Mouse (Mus musculus) liver, postnatal 0 days (tissue): ENCODE measurements at regions not wholly inside any gene's neighbourhood (a gene's known extent, or its start where the extent isn't known, plus 50 kb on each side); places are given as distances from the start of the nearest gene placed in this dataset.

Experiments
- CTCF ChIP-seq: sonication (generic); IDR thresholded peaks from 2 replicates; pipeline ENCODE4 v1.5.1; 2016; ENCODE audit warnings: antibody characterized with exemption, low read depth
- EP300 ChIP-seq: IDR thresholded peaks from 2 replicates; pipeline ENCODE4 v1.6.1; 2016; ENCODE audit warnings: antibody characterized with exemption, low read depth, mild to moderate bottlenecking

DNA sequence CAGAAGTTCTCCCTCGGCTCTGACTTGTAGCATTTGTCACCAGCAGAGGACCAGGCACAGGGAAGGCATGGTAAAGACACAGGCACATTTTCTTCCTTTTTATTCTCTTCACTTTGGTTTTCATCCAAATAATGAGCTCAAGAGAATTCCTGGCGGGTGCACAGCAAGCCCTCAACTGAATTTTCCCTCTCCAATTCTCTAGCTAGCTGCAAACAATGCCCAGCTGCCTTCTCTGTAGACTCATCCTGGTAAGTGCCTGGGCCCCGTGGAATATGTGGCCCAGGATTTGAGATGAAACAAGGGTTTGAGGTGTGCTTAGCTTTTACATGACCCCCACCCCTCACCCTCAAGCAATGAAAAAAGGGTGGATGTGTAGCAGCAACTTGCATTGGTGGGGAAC, 90.4 kb downstream of the Otol1 start:
- no peak for TF ChIP-seq CTCF
- TF ChIP-seq EP300, result no peak
